Mouse (Mus musculus) heart, embryonic 16.5 days (tissue): ENCODE data around the gene Fam71e1. TPM values are rescaled to one million over a fixed set of nuclear protein-coding genes. Genes with fewer than 3 reads are reported as not detected.

ENCODE experiments used
- ATAC-seq: fragments of 200-750 bp; cut with Nextera tagmentation; replicated peaks from 2 replicates; pipeline ENCODE4 v1.8.0; 2017; ENCODE audit warnings: moderate number of reproducible peaks; ENCODE audit not compliant: insufficient read depth, low FRiP score; ENCODE audit errors: extremely low read depth
- H3K27ac ChIP-seq: fragments of 300-500 bp; sonication (generic); 2 replicates; pipeline ENCODE4 v1.5.1; 2014; ENCODE audit warnings: mild to moderate bottlenecking, low read length, control low read depth, moderate library complexity
- H3K27me3 ChIP-seq: fragments of 300-500 bp; sonication (generic); 2 replicates; pipeline ENCODE4 v1.6.1; 2014; ENCODE audit warnings: low read length, mixed read lengths; ENCODE audit not compliant: control insufficient read depth, insufficient read depth
- H3K36me3 ChIP-seq: fragments of 300-500 bp; sonication (generic); 2 replicates; pipeline ENCODE4 v1.6.1; 2014; ENCODE audit not compliant: control insufficient read depth, insufficient read depth
- H3K4me1 ChIP-seq: fragments of 300-500 bp; sonication (generic); 2 replicates; pipeline ENCODE4 v1.6.1; 2014; ENCODE audit warnings: low read length, mixed read lengths; ENCODE audit not compliant: control insufficient read depth, insufficient read depth
- H3K4me2 ChIP-seq: fragments of 300-500 bp; sonication (generic); 2 replicates; pipeline ENCODE4 v1.6.1; 2014; ENCODE audit warnings: low read depth, mild to moderate bottlenecking, control low read depth, low read length
- H3K4me3 ChIP-seq: fragments of 300-500 bp; sonication (generic); 2 replicates; pipeline ENCODE4 v1.5.1; 2014; ENCODE audit warnings: mild to moderate bottlenecking, control low read depth, low read length
- H3K9ac ChIP-seq: fragments of 300-500 bp; sonication (generic); 2 replicates; pipeline ENCODE4 v1.6.1; 2014; ENCODE audit warnings: low read length, control low read depth
- H3K9me3 ChIP-seq: fragments of 300-500 bp; sonication (generic); replicated peaks from 2 replicates; pipeline ENCODE4 v1.6.1; 2016; ENCODE audit warnings: low read length; ENCODE audit not compliant: control insufficient read depth
- WGBS: fragments of 180-500 bp; shearing (Covaris S2); extraction: QIAGEN DNeasy Blood & Tissue Kit; methylation state at CpG from one replicate; pipeline ENCODE4 v1.1.7; 2014; 5-methylcytosine and 5-hydroxymethylcytosine counted together
- polyA plus RNA-seq: library from polyadenylated mRNA; unstranded; fragments of >200 nt; fragmentation: Nextera tagmentation; extraction: Ambion mirVana; gene quantifications from 2 replicates; pipeline ENCODE4 v1.2.1, GENCODE M21; 2015

Fam71e1 gene
- polyA plus RNA-seq, 1 experiment from 2014 or later, result 6.8 TPM

- no peak overlapping the region for H3K9ac ChIP-seq
- peaks cover 4% of the 10 kb centered on the region; the same call in 1 of the 2 replicates for H3K9me3 ChIP-seq
- H3K27me3 ChIP-seq, result no peaks in the 10 kb centered on the region; the same call in 1 of the 2 replicates
- H3K36me3 ChIP-seq, result no peaks in the 10 kb centered on the region
- H3K4me2 ChIP-seq, result no peak overlapping the region
- H3K27ac ChIP-seq, result no peak overlapping the region
- no peak overlapping the region for H3K4me3 ChIP-seq
- ATAC-seq, result no peak
- no peaks in the 10 kb centered on the region for H3K4me1 ChIP-seq
These were observed 11.1 kb downstream of the Fam71e1 start for GRCm38 (mm10) chr7:44507491-44507890.

GRCm38 (mm10) chr7:44519240-44519913 is 23.0 kb downstream of the Fam71e1 start:
- peaks cover 4% of the 10 kb centered on the region for H3K4me1 ChIP-seq
- H3K9me3 ChIP-seq, result no peaks in the 10 kb centered on the region; the same call in 1 of the 2 replicates
- ATAC-seq, result no peak
- no peak overlapping the region for H3K27ac ChIP-seq
- H3K4me2 ChIP-seq, result no peak overlapping the region
- no peak overlapping the region for H3K4me3 ChIP-seq
- H3K9ac ChIP-seq, result no peak overlapping the region
- 62% methylated on average over 9 of the region's 9 CpGs for WGBS
- peaks cover 31% of the 10 kb centered on the region for H3K27me3 ChIP-seq
- H3K36me3 ChIP-seq, result no peaks in the 10 kb centered on the region

- peaks cover 17% of the 10 kb centered on the region for H3K4me1 ChIP-seq
- no peak overlapping the region for H3K9ac ChIP-seq
- no peak for ATAC-seq
- 69% methylated on average over 3 of the region's 3 CpGs for WGBS
- H3K4me3 ChIP-seq, result no peak overlapping the region
- peaks cover 31% of the 10 kb centered on the region for H3K27me3 ChIP-seq
- no peak overlapping the region for H3K27ac ChIP-seq
- H3K4me2 ChIP-seq, result no peak overlapping the region
- no peaks in the 10 kb centered on the region for H3K36me3 ChIP-seq
- no peaks in the 10 kb centered on the region; the same call in 1 of the 2 replicates for H3K9me3 ChIP-seq
These were observed 24.6 kb downstream of the Fam71e1 start for GRCm38 (mm10) chr7:44520990-44521389.

GRCm38 (mm10) chr7:44521710-44522109 is 25.3 kb downstream of the Fam71e1 start:
- ATAC-seq, result no peak
- Histone ChIP-seq H3K36me3 (no peaks in the 10 kb centered on the region), H3K27me3 (peaks cover 31% of the 10 kb centered on the region), H3K4me3 (0 out of 2 replicates have a peak overlapping the region, but pooled peaks have one; percentile 3), H3K4me1 (peaks cover 17% of the 10 kb centered on the region), H3K27ac (no peak overlapping the region), H3K9me3 (no peaks in the 10 kb centered on the region; the same call in 1 of the 2 replicates), H3K9ac (no peak overlapping the region), H3K4me2 (peak overlapping the region; percentile 16)
- WGBS, result 2% methylated on average over 20 of the region's 20 CpGs

- peaks cover 33% of the 10 kb centered on the region for H3K27me3 ChIP-seq
- no peaks in the 10 kb centered on the region; the same call in 1 of the 2 replicates for H3K9me3 ChIP-seq
- H3K9ac ChIP-seq, result no peak overlapping the region
- H3K4me1 ChIP-seq, result peaks cover 17% of the 10 kb centered on the region
- no peak overlapping the region for H3K4me3 ChIP-seq
- no peak overlapping the region for H3K27ac ChIP-seq
- no peak overlapping the region for H3K4me2 ChIP-seq
- no peaks in the 10 kb centered on the region for H3K36me3 ChIP-seq
- WGBS, result 71% methylated on average over 2 of the region's 2 CpGs
- no peak for ATAC-seq
These were observed 26.7 kb downstream of the Fam71e1 start for GRCm38 (mm10) chr7:44523056-44523455.

GRCm38 (mm10) chr7:44524502-44524901 is 28.1 kb downstream of the Fam71e1 start, which contains the start of gene Mybpc2:
Gene Mybpc2 (minus strand): TSS chr7:44524656.
- H3K4me3 ChIP-seq, result peak within 1 kb of the TSS; percentile 29
- H3K9me3 ChIP-seq, result no peaks in the 10 kb centered on the region; the same call in 1 of the 2 replicates
- peak within 1 kb of the TSS; percentile 62 for H3K4me2 ChIP-seq
- no peaks in the 10 kb centered on the region for H3K36me3 ChIP-seq
- H3K27me3 ChIP-seq, result peaks cover 37% of the 10 kb centered on the region
- peak; percentile 38; the same call in 1 of the 2 replicates for ATAC-seq
- H3K27ac ChIP-seq, result peak within 1 kb of the TSS; percentile 64
- peaks cover 17% of the 10 kb centered on the region for H3K4me1 ChIP-seq
- H3K9ac ChIP-seq, result peak within 1 kb of the TSS; percentile 65
- 25% methylated on average over 12 of the region's 12 CpGs for WGBS

GRCm38 (mm10) chr7:44525126-44525832 is 28.9 kb downstream of the Fam71e1 start:
- H3K36me3 ChIP-seq, result no peaks in the 10 kb centered on the region
- H3K4me3 ChIP-seq, result peak overlapping the region; percentile 29
- H3K4me1 ChIP-seq, result peaks cover 17% of the 10 kb centered on the region
- H3K27me3 ChIP-seq, result peaks cover 37% of the 10 kb centered on the region
- peak; percentile 71 for ATAC-seq
- H3K27ac ChIP-seq, result peak overlapping the region; percentile 64
- WGBS, result 18% methylated on average over 22 of the region's 22 CpGs
- H3K9me3 ChIP-seq, result no peaks in the 10 kb centered on the region
- H3K9ac ChIP-seq, result peak overlapping the region; percentile 65
- peak overlapping the region; percentile 62 for H3K4me2 ChIP-seq

GRCm38 (mm10) chr7:44526414-44527154 is 30.2 kb downstream of the Fam71e1 start:
- Histone ChIP-seq H3K4me3 (no peak overlapping the region), H3K9ac (no peak overlapping the region), H3K9me3 (no peaks in the 10 kb centered on the region), H3K4me2 (no peak overlapping the region), H3K4me1 (peaks cover 16% of the 10 kb centered on the region), H3K27ac (no peak overlapping the region), H3K27me3 (peaks cover 28% of the 10 kb centered on the region), H3K36me3 (no peaks in the 10 kb centered on the region)
- 83% methylated on average over 14 of the region's 14 CpGs for WGBS
- no peak for ATAC-seq
